Mouse (Mus musculus) B cell, adult (primary cell): ENCODE results near the gene F2rl3. TPM values are rescaled to one million over a fixed set of nuclear protein-coding genes. Genes with fewer than 3 reads are reported as not detected.

Source experiments
- total RNA-seq: library from RNA; stranded (reverse); gene quantifications from 4 replicates; pipeline ENCODE4 v1.2.4, GENCODE M21; 2023; ENCODE audit not compliant: inconsistent age

F2rl3 gene
- 0.57 to 1.4 TPM (median 0.98 TPM) in 4 replicates for total RNA-seq

DNA sequence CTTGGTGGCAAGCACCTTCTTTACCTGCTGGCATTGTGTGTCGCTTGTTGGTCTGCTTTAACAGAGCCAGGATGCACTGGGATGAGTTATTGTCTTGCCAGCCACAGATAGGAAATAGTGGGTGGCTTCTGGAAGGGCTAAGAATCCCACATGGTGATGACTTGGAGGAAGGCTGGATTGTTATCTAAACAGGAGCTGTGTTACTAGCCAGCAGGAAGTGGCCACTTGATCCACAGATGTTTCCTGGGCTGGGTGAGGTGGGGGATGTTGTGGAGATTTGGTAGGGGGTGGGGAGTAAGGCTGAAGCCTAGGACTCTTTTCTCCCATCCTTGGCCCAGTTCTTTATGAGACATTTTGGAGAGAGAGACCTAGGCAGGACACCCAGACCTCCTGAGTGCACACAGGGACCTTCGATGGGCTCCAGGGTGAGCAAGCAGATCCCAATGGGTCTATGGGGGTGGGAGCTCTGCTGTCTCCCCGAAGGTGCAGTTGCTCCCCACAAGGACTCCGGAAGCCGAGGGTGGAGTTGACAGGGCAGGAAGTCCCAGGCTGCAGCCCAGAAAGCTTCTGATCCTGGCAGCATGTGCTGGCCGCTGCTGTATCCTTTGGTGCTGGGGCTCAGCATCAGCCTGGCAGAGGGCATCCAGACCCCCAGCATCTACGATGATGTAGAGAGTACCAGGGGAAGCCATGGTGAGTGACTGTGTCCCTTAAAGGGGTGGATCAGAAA is at the start of gene F2rl3:
F2rl3 (plus strand) TSS at position 559 of the 730 bp plus-strand sequence.

DNA sequence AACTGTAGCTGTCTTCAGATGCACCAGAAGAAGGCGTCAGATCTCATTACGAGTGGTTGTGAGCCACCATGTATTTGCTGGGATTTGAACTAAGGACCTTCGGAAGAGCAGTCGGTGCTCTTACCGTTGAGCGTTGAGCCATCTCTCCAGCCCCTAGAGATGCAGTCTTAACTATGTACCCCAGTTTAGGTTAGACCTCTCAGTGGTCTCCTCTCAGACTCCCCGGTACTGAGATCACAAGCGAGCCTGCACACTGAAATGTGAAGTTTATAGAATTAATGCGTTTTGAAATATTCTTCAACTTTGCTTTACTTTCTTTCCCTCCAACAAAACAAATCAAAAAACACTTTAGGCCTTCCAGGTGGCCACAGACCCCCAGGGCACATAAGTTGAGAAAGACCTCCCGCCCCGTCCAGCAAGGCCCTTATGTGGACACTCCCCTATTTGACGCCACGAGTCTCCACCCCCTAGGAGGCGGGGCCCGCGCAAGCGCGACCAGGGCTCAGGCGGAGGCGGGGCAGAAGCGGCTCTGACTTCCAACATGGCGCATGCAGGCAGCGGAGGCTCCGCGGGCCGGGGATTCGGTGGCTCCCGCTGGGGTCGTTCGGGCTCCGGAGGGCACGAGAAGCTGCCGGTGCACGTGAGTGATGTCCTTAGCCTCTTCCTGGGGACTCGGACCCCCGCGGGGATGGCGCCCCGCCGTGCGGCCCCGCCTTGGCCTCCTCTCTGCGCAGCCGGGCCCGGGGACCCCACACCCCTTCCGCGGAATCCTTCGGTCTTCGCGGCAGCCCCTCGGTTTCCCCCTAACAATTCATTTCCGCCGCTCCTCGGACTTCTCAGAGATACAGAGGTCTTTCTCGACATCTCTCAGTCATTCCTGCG is 38.7 kb upstream of the F2rl3 start, which contains the start of gene Sin3b:
Sin3b (plus strand) TSS at position 517 of the 882 bp plus-strand sequence.

Other genes with a start within 250 kb of the F2rl3 start
- gene Med26, start 213.6 kb upstream of the F2rl3 start, total RNA-seq, result 18.7 to 21.2 TPM (median 19.7 TPM) in 4 replicates
- 156 to 184 TPM (median 168 TPM) in 4 replicates for gene Smim7, start 190.8 kb upstream of the F2rl3 start, total RNA-seq
- 0.87 to 3.3 TPM (median 0.96 TPM) in 4 replicates for gene Tmem38a, start 189.8 kb upstream of the F2rl3 start, total RNA-seq
- gene Nwd1, start 115.2 kb upstream of the F2rl3 start, total RNA-seq, result 0.06 TPM in 1 of 4 replicates, not detected in the others
- 142 to 155 TPM (median 143 TPM) in 4 replicates for gene Sin3b, start 38.6 kb upstream of the F2rl3 start, total RNA-seq